Mouse (Mus musculus): Measurements from ENCODE around the gene Paxx. TPM values are rescaled to one million over a fixed set of nuclear protein-coding genes. Genes with fewer than 3 reads are reported as not detected.
A peak's percentile ranks its signal among the peaks of the same experiment; 100 is the strongest.

Paxx gene
- polyA plus RNA-seq, 1 experiment from 2014 or later: 48.6 TPM

GRCm38 (mm10) chr2:25431308-25431855, 29.5 kb downstream of the Paxx start:
- H3K27ac ChIP-seq (replicated peaks): no peak overlapping the region
- H3K9me3 ChIP-seq: no peaks in the 10 kb centered on the region
- no peak overlapping the region for H3K4me3 ChIP-seq
- H3K4me1 ChIP-seq: peaks cover 22% of the 10 kb centered on the region
- ATAC-seq (ENCODE audit: low FRiP score, low read depth): no peak
- H3K9ac ChIP-seq (replicated peaks): no peak overlapping the region
- H3K27me3 ChIP-seq: peaks cover 23% of the 10 kb centered on the region
- H3K4me2 ChIP-seq (replicated peaks): no peak overlapping the region
- 54% methylated on average over 6 of the region's 6 CpGs for WGBS
- peaks cover 11% of the 10 kb centered on the region for H3K36me3 ChIP-seq

- Histone ChIP-seq H3K27ac (replicated peaks) (no peak overlapping the region), H3K4me3 (no peak overlapping the region), H3K9ac (replicated peaks) (no peak overlapping the region; the same call in 1 of the 2 replicates), H3K27me3 (peaks cover 30% of the 10 kb centered on the region), H3K9me3 (no peaks in the 10 kb centered on the region), H3K36me3 (peaks cover 8% of the 10 kb centered on the region; the same call in 1 of the 2 replicates), H3K4me2 (replicated peaks) (0 out of 2 replicates have a peak overlapping the region, but pooled peaks have one; percentile 5), H3K4me1 (peaks cover 22% of the 10 kb centered on the region)
- ATAC-seq (ENCODE audit: low FRiP score, low read depth): no peak
- WGBS: 62% methylated on average over 17 of the region's 17 CpGs
These were observed 30.3 kb downstream of the Paxx start for GRCm38 (mm10) chr2:25430395-25431233.

- no peak overlapping the region for H3K27ac ChIP-seq (replicated peaks)
- peaks cover 40% of the 10 kb centered on the region for H3K27me3 ChIP-seq
- H3K9me3 ChIP-seq: no peaks in the 10 kb centered on the region
- ATAC-seq (ENCODE audit: low FRiP score, low read depth): no peak
- peaks cover 22% of the 10 kb centered on the region for H3K4me1 ChIP-seq
- H3K4me3 ChIP-seq: peak overlapping the region; percentile 78
- H3K9ac ChIP-seq (replicated peaks): peak overlapping the region; percentile 87
- H3K4me2 ChIP-seq (replicated peaks): peak overlapping the region; percentile 91
- 0 out of 2 replicates have a peak, but pooled peaks cover 3% of the 10 kb centered on the region for H3K36me3 ChIP-seq
- WGBS: 74% methylated on average over 5 of the region's 5 CpGs
These were observed 31.3 kb downstream of the Paxx start for GRCm38 (mm10) chr2:25429435-25430180.

- no peaks in the 10 kb centered on the region for H3K9me3 ChIP-seq
- H3K27me3 ChIP-seq: peaks cover 49% of the 10 kb centered on the region
- H3K4me3 ChIP-seq: peak within 1 kb of the TSS; percentile 78
- no peaks in the 10 kb centered on the region for H3K36me3 ChIP-seq
- peak; percentile 88 for ATAC-seq (ENCODE audit: low FRiP score, low read depth)
- peak within 1 kb of the TSS; percentile 87 for H3K9ac ChIP-seq (replicated peaks)
- H3K4me2 ChIP-seq (replicated peaks): peak within 1 kb of the TSS; percentile 91
- under 1% methylated on average over 60 of the region's 89 CpGs for WGBS
- peaks cover 22% of the 10 kb centered on the region for H3K4me1 ChIP-seq
- peak within 1 kb of the TSS; percentile 85 for H3K27ac ChIP-seq (replicated peaks)
These were observed 32.3 kb downstream of the Paxx start, which contains the start of gene Abca2 for GRCm38 (mm10) chr2:25428442-25429236. TSS of gene Abca2 (plus strand) at chr2:25428703.

- H3K9me3 ChIP-seq: no peaks in the 10 kb centered on the region
- ATAC-seq (ENCODE audit: low FRiP score, low read depth): no peak
- H3K27me3 ChIP-seq: peaks cover 63% of the 10 kb centered on the region
- H3K9ac ChIP-seq (replicated peaks): no peak overlapping the region
- H3K4me3 ChIP-seq: no peak overlapping the region
- H3K36me3 ChIP-seq: no peaks in the 10 kb centered on the region
- no peak overlapping the region for H3K27ac ChIP-seq (replicated peaks)
- no peak overlapping the region for H3K4me2 ChIP-seq (replicated peaks)
- whole genome bisulfite sequencing: 89% methylated on average over 5 of the region's 5 CpGs
- peaks cover 22% of the 10 kb centered on the region for H3K4me1 ChIP-seq
These were observed 33.6 kb downstream of the Paxx start for GRCm38 (mm10) chr2:25427256-25427655.

GRCm38 (mm10) chr2:25426721-25427191, 34.1 kb downstream of the Paxx start:
- no peak for ATAC-seq (ENCODE audit: low FRiP score, low read depth)
- H3K9me3 ChIP-seq: no peaks in the 10 kb centered on the region
- H3K36me3 ChIP-seq: no peaks in the 10 kb centered on the region
- no peak overlapping the region for H3K27ac ChIP-seq (replicated peaks)
- peaks cover 22% of the 10 kb centered on the region for H3K4me1 ChIP-seq
- H3K4me2 ChIP-seq (replicated peaks): no peak overlapping the region
- WGBS: 36% methylated on average over 5 of the region's 5 CpGs
- H3K27me3 ChIP-seq: peaks cover 63% of the 10 kb centered on the region
- no peak overlapping the region for H3K9ac ChIP-seq (replicated peaks)
- H3K4me3 ChIP-seq: no peak overlapping the region

GRCm38 (mm10) chr2:25425481-25425880, 35.4 kb downstream of the Paxx start:
- ATAC-seq (ENCODE audit: low FRiP score, low read depth): no peak
- H3K4me2 ChIP-seq (replicated peaks): no peak overlapping the region
- WGBS: 59% methylated on average over 27 of the region's 27 CpGs

GRCm38 (mm10) chr2:25423626-25424025, 37.3 kb downstream of the Paxx start:
- no peaks in the 10 kb centered on the region for H3K9me3 ChIP-seq
- H3K4me2 ChIP-seq (replicated peaks): no peak overlapping the region
- H3K9ac ChIP-seq (replicated peaks): no peak overlapping the region
- ATAC-seq (ENCODE audit: low FRiP score, low read depth): no peak
- no peak overlapping the region for H3K27ac ChIP-seq (replicated peaks)
- WGBS: 65% methylated on average over 1 of the region's 1 CpGs
- no peaks in the 10 kb centered on the region for H3K36me3 ChIP-seq
- H3K4me3 ChIP-seq: no peak overlapping the region
- no peaks in the 10 kb centered on the region for H3K4me1 ChIP-seq
- peaks cover 43% of the 10 kb centered on the region for H3K27me3 ChIP-seq

More at GRCm38 (mm10) chr2:25425481-25425880, 35.4 kb downstream of the Paxx start:
- no peaks in the 10 kb centered on the region for H3K9me3 ChIP-seq
- peaks cover 56% of the 10 kb centered on the region for H3K27me3 ChIP-seq
- no peak overlapping the region for H3K9ac ChIP-seq (replicated peaks)
- H3K27ac ChIP-seq (replicated peaks): no peak overlapping the region
- H3K4me3 ChIP-seq: no peak overlapping the region
- peaks cover 15% of the 10 kb centered on the region for H3K4me1 ChIP-seq
- no peaks in the 10 kb centered on the region for H3K36me3 ChIP-seq

- 74% methylated on average over 17 of the region's 17 CpGs for WGBS
- Histone ChIP-seq H3K4me3 (no peak within 1 kb of the TSS), H3K9ac (replicated peaks) (no peak within 1 kb of the TSS), H3K4me2 (replicated peaks) (no peak within 1 kb of the TSS), H3K9me3 (no peaks in the 10 kb centered on the region), H3K4me1 (no peaks in the 10 kb centered on the region), H3K36me3 (no peaks in the 10 kb centered on the region), H3K27ac (replicated peaks) (no peak within 1 kb of the TSS), H3K27me3 (peaks cover 43% of the 10 kb centered on the region)
- ATAC-seq (ENCODE audit: low FRiP score, low read depth): no peak
These were observed 38.1 kb downstream of the Paxx start, which contains the start of gene Fut7 for GRCm38 (mm10) chr2:25422587-25423410. TSS of gene Fut7 (plus strand) at chr2:25423267.

GRCm38 (mm10) chr2:25421896-25422295, 39.0 kb downstream of the Paxx start:
- no peak overlapping the region for H3K4me2 ChIP-seq (replicated peaks)
- 17% methylated on average over 3 of the region's 3 CpGs for WGBS
- no peaks in the 10 kb centered on the region for H3K4me1 ChIP-seq
- H3K36me3 ChIP-seq: no peaks in the 10 kb centered on the region
- ATAC-seq (ENCODE audit: low FRiP score, low read depth): no peak
- H3K9me3 ChIP-seq: no peaks in the 10 kb centered on the region
- peaks cover 43% of the 10 kb centered on the region for H3K27me3 ChIP-seq
- H3K4me3 ChIP-seq: no peak overlapping the region
- H3K9ac ChIP-seq (replicated peaks): no peak overlapping the region
- no peak overlapping the region for H3K27ac ChIP-seq (replicated peaks)

All from midbrain, embryonic 12.5 days (tissue).